Mouse (Mus musculus): Measurements from ENCODE around the gene Defa21. TPM values are rescaled to one million over a fixed set of nuclear protein-coding genes. Genes with fewer than 3 reads are reported as not detected.

Gene Defa21
- polyA plus RNA-seq, 1 experiment from 2014 or later = not detected

Other genes with a start within 250 kb of the Defa21 start
- gene Defb33, start 132.9 kb upstream of the Defa21 start, polyA plus RNA-seq (2015; fragmentation: Nextera tagmentation; extraction: Ambion mirVana) = not detected in 2 replicates
- not detected in 2 replicates for gene Gm15056, start 122.9 kb upstream of the Defa21 start, polyA plus RNA-seq (2015; fragmentation: Nextera tagmentation; extraction: Ambion mirVana)
- gene Gm6040, start 103.5 kb upstream of the Defa21 start, polyA plus RNA-seq (2015; fragmentation: Nextera tagmentation; extraction: Ambion mirVana) = not detected in 2 replicates
- gene AY761185, start 80.8 kb upstream of the Defa21 start, polyA plus RNA-seq (2015; fragmentation: Nextera tagmentation; extraction: Ambion mirVana) = not detected in 2 replicates
- gene Defa23, start 29.5 kb downstream of the Defa21 start, polyA plus RNA-seq (2015; fragmentation: Nextera tagmentation; extraction: Ambion mirVana) = not detected in 2 replicates
- gene Defa35, start 39.5 kb downstream of the Defa21 start, polyA plus RNA-seq (2015; fragmentation: Nextera tagmentation; extraction: Ambion mirVana) = not detected in 2 replicates
- not detected in 2 replicates for gene Defa25, start 58.9 kb downstream of the Defa21 start, polyA plus RNA-seq (2015; fragmentation: Nextera tagmentation; extraction: Ambion mirVana)
- gene Gm14851, start 70.5 kb downstream of the Defa21 start, polyA plus RNA-seq (2015; fragmentation: Nextera tagmentation; extraction: Ambion mirVana) = not detected in 2 replicates
- gene Defa30, start 109.1 kb downstream of the Defa21 start, polyA plus RNA-seq (2015; fragmentation: Nextera tagmentation; extraction: Ambion mirVana) = not detected in 2 replicates
- gene Defa22, start 136.7 kb downstream of the Defa21 start, polyA plus RNA-seq (2015; fragmentation: Nextera tagmentation; extraction: Ambion mirVana) = not detected in 2 replicates
- gene Defa31, start 166.1 kb downstream of the Defa21 start, polyA plus RNA-seq (2015; fragmentation: Nextera tagmentation; extraction: Ambion mirVana) = not detected in 2 replicates
- gene Gm15293, start 176.0 kb downstream of the Defa21 start, polyA plus RNA-seq (2015; fragmentation: Nextera tagmentation; extraction: Ambion mirVana) = not detected in 2 replicates
- gene Gm15292, start 224.2 kb downstream of the Defa21 start, polyA plus RNA-seq (2015; fragmentation: Nextera tagmentation; extraction: Ambion mirVana) = not detected in 2 replicates

Data from midbrain, embryonic 13.5 days (tissue).